Mouse (Mus musculus): Measurements from ENCODE around the gene Dcaf4.

Dcaf4 gene

DNA sequence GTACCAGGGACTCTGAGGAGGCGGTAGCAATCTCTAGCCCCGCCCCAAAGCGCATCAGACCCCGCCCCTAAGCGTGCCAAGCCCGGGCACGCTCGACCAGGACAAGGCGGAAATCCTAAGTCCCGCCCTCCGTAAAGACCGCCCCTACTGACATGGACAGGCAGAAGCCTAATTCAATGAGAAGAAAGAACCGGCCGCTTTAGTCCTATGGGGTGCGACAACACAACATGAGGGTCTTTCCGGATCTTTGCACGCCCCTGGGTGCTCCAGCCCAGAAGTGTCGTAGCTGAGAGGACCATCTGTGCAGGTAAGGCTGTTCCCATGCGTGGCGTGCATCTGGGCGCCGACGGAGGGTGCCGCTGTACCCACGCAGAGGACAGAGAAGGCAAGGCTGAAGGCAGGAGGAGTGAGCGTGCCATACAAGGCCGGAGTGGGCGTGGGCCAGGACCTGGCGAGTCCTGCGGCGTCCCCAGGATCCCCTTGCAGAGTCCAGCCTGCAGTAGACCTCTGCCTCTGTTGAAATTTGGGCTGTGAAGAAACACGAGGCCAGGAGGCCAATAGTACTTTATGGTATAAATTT, at the start of gene Dcaf4:
TSS of gene Dcaf4 (plus strand) at position 156 of the 580 bp plus-strand sequence.
- peak; percentile 91 to 96 for DNase-seq (ENCODE audit: low spot score in 2 of 2)

DNA sequence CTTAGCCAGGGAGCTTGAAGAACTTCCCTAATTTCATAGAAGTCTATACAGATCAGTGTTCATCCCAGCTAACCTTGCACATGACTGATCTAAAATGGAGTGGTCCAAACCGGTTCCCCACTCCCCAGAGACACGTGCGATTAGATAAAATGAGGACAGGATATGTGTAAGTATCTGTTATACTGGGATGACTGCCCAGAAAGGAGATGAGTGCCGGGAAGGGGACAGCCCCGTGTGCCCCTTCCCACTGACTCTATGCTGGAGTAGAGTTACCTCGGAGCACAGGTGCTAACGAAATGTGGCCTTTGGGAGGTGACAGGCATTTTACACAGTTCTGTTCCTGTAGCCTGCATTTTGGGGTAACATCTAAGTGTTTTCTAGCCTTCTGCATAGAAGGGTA, 48.5 kb upstream of the Dcaf4 start:
- no peak for DNase-seq (ENCODE audit: low spot score in 2 of 2)

DNA sequence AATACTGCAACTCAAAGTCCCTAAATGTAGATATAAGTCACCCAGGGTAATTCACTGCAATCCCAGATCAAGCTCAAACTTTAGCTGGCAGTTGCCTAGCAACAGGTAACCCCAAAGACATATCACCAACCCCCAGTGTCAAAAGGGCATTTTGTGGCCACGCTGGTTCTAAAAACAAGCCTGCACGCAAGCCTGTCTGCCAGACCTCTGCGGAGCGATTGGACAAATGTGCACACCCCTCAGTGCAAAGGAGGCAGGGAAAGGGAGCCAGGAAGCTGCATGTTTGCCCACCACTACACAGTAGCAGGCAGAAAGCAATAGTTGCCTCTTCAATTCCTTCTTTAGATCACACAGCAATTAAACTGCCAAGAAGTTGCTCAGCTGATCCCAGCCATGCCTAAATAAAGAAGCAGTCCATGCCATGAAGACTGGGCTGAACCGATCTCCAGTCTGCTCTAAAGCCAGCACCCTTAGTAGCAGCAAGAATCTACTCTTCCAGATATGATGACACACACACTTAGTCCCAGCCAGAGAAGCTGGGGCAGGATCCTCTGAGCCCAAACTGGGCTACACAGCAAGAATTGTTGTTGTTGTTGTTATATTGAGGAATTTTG, 46.2 kb upstream of the Dcaf4 start:
- no peak for DNase-seq (ENCODE audit: low spot score in 2 of 2)

DNA sequence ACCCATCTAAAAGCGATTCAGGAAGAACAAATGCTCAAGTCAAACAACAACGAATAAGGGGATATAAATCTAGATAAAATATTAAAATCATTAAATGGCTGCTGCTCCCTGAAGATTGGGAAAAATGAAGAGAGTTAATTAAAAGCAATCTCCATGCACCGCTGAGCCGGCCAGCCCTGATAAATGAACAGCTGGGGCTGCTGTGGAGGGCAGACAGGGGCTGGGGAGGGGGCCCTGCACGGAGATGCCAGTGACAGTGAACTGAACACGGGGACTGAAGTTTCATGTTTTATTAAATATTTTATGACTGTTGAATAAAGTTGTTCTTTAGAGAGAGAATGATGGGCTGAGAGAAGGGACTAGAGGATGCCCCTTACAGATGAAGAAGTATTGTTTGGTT, 44.8 kb upstream of the Dcaf4 start:
- DNase-seq (ENCODE audit: low spot score in 2 of 2) = no peak

DNA sequence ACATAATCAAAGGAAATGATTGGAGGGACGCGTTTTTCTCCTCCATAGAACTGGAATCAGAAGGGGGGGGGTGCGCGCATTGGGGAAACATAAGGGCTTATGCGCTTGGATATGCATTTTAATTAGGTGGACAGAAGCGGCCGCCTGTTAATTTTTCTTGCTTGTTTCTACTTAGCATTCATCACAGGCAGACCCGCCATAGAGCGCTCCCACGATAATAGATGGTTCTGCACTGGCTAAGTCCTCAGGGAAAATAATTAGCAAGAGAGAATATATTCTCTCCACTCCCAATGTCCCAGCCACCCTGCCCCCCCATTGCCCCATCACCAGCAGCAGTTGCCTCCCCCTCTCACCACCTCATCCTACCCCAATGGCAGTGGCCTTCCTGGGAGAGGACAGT, 44.0 kb upstream of the Dcaf4 start:
- no peak for DNase-seq (ENCODE audit: low spot score in 2 of 2)

DNA sequence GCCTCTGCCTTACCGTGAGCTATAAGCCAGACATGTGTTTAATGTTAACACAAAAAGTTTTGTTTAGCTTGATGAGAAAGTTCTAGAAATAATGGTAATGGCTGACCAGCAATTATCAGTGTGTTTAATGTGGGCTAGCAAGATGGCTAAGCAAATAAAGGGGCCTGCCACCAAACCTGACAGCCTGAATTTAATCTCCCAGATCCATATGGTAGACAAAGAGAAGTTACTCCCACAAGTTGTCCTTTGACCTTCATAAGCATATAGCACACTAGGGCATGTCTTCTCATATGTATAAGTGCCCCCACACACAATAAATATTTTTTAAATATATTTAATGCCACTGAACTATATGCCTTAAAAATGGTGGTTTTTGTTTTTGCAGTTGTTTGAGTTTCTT, 41.1 kb upstream of the Dcaf4 start:
- DNase-seq (ENCODE audit: low spot score in 2 of 2) = no peak

DNA sequence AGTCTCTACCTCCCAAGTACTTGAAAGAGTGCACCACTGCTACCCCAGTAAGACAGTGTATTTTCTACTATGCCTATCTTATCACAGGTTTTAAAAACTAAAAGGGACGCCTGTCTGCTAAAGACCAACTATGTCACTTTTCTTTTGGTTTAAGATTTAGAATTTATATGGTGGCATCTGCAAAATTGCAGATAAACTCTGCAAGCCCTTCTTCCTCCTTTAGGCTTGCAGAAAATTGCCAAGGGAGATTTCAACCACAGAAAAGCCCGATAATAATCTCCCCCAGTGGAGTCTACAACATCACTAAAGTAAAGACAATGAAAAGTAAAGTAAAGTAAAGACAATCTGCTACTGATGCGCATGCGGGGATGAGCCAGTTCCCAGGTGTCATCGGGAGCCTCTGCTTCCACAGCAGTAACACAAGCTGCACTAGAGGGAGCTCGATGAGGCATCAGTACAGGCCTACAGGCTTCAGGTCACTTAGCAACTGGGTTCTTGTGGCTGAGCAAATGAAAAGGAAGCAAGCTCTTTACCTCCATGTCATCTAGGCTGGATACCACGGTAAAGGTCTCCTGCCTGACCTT, 40.4 kb upstream of the Dcaf4 start:
- no peak for DNase-seq (ENCODE audit: low spot score in 2 of 2)

DNA sequence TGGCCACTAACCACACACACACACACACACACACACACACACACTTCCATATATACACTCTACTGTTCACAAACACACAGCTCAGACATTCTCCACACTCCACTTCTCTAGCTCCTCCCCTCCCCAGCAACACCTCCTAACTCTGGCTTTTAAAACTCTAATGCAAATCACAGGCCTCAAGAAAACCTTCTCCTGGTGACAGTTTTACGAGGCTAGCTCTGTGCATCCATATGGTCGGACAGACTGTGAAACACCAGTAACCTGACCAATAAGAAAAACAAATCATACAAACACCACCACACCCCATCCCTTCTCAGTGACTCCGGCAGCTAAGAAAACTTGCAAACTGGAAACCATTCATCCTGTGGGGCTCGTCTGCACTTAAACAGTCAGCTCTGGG, 38.8 kb upstream of the Dcaf4 start:
- no peak for DNase-seq (ENCODE audit: low spot score in 2 of 2)

DNA sequence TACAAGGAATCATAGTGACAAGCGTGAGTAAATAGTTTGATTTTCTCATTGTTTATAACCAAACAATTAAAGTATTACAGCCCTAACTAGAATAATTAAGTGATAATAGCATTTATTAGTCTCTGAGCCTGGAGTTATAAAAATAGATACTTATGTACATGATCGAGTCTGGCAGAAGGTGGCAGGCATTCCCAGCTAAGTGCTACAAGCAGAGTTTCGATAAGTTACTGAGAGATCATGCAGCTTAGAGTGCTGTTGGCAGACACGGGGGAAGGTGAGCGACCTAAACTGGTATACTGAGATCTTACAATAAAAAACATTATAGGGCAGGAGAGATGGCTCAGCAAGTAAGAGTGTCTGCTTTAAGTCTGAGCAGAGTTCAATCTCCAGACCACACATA, 36.6 kb upstream of the Dcaf4 start:
- DNase-seq (ENCODE audit: low spot score in 2 of 2) = no peak

DNA sequence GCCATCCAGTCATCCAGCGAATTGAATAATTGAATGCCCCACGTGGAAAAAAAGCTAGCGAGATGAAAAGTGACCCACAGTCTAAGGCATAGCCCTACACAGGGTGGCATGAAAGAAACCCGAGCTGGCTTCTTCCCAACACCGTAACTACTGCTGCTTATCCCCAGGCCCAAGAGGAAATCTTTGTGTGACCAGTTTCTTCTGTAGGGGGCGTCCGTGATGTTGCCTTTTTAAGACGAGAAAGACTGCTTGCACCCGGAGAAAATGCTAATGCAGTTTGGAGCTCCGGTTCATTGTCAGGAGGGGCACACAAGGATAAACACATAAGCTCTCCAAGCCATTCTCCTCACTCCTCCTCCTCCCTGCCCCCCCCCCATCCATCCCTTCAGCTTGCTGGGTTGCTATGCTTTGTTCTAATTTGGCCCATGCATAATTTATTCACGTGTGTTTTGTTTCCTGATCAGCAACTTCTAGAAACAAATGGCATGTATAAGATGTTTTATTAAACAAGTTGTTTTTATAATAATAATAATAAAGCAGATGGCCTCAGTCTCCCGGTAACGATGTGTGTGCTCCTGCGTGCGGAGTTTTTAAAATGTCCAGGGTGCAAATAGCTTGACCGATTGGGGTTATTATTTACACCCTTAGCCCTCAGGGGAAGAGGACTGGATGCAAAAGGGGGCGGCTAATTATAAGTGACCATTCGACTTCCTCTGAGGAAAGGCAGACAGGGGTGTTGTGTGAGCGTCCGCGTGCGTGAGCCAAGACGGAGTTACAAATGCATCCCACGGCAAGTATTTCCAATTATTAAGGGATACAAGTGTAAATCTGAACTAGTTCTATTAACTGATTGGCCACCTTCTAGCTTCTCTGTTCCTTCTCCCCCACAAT, 35.2 kb upstream of the Dcaf4 start:
- DNase-seq (ENCODE audit: low spot score in 2 of 2) = no peak

DNA sequence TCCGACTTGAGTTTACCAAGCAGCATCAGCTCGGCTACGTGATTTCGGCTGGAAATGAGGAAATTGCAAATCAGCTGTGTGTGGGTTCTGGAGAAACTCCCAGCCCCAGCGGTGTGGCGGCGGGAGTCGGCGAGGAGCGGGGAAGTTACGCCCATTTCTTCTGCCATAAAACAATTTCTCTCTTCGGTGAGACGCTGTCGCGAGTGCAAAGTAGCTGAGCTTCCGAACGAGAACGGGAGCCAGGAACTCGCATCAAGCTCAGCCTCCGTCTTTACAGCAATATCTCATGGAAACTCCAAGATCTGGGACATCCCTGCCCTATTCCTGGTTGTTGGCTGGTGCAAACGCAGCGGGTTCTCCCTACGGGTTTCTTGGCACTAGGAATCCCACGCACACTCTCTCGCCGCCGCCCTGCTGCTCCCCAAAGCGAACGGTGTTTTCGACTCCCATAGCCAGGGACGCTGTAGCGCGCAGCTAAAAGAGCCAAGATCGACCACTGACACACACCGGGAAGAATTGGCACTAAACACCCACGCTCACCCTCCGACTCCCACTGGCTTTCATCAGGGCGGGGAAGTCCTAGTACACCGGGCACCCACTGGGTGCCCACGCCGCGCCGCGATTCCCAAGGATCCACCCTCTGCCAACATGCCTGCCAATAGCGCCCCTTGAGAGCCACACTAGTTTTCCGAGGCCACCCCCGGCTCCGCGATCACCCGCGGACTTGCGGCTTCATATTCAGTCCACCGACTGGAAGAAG, 34.2 kb upstream of the Dcaf4 start:
- peak; percentile 62 to 73 for DNase-seq (ENCODE audit: low spot score in 2 of 2)

DNA sequence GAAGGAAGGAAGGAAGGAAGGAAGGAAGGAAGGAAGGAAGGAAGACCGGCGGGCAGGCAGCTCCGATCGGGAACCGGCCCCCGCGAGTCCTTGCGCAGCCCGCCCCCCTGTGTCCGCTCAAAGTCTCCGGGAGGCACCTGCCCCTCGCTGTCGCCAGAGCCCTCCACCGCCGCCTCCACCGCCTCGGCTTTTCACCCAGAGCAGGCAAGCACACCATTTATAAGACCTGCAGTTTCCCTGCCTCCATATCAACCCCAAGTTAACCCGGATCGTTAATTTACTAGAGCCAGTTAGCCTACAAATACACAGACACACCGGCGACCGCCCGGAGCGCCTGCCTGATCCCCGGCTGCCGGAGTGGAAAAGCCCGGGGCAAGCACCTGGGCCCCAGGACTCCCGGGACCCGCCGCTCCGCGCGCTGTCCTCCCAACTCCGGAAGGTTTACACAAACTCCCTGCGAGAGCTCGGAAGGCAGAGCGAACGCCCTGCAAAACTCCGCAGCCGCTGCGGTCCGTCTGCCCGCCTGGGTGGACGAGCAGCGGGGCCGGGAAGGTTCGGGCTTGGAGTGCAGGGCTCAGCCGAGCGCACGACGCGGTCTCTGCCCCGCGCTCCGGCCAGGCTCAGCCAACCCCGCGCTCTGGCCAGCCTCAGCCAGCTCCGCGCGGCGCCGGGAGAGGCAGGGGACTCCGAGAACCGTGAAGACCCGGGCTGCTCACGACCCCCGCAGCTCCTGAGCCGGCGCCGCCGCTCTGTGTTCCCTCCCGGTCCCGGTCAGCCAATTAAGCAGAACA, 33.4 kb upstream of the Dcaf4 start:
- peak; percentile 9 to 19 for DNase-seq (ENCODE audit: low spot score in 2 of 2)

DNA sequence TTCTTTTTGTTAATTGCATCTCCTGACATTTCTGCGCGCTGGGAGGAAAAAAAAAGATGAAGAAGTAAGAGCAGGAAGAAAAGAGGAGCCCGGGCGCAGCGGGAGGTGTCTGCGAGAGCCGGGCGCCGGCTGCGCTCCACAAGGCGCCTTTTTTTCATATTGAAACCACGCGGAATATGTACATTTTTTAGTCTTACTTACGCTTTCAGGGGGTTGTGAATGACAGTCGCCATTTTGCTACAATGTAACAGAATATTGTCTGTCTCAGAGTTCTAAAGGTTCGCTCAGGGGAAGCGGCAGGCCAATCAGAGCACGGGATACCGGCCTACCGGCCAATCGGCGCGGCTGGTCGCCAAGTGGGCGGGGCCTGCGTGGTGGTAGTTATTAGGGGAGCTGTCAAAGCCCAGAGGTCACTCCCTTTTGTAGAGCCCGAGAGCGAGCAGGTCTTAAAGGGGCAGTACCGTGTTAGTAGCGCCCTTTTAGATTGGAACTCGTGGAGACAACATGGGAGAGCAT, 32.7 kb upstream of the Dcaf4 start, which contains the start of gene Dpf3:
TSS of gene Dpf3 (minus strand) at position 241 of the 516 bp plus-strand sequence.
- DNase-seq (ENCODE audit: low spot score in 2 of 2) = peak; percentile 89 to 91

DNA sequence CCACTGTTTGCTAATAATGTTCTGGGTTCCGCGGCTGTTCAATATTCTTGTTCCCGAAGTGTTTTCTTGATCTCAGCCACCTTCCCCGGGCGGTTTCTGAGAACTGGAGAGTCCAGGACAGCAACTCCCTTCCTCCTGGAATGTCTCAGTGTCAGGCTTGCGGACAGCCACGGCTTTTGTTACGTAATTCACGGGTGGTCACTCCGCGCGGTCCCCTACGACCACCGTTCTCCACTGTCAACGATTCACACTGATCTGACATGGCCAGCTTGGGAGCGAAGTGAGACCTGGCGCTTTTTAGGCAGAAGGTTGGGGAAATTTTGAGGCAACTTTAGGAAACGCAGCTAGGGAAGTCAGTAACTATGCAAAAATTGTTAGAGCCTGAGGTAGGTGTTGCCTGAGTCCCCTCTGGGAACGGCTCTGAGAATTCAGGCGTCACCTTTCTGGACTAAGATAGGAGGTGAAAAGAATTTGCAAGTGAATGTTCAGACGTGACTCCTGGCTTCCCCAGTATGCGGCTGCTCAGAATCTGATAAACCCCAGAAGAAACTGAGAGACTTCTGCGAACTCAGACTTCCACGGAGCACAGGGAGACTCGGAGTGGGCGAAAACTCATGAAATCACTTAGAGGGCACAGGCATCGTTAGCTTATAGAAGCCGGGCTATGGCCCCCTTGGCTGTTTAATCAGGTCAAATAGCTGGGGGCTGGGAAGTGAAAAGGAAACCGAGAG, 31.9 kb upstream of the Dcaf4 start:
- no peak for DNase-seq (ENCODE audit: low spot score in 2 of 2)

DNA sequence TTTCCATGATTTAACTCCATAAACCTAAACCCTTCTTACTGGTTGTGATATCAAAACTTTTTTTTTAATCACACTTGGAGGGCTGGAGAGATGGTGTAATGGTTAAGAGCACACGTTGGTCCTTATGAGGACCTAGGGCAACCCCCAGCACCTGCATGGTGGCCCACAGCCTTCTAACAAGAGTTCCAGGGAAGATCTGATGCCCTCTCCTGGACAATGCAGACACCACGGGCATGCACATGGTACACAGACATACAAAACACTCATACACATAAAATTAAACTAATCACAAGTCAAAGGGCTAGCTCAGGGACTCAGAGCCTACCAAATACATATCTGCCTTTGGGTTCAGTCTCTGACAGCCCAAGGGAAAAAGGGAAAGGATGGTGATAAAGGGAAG, 30.5 kb upstream of the Dcaf4 start:
- no peak for DNase-seq (ENCODE audit: low spot score in 2 of 2)

DNA sequence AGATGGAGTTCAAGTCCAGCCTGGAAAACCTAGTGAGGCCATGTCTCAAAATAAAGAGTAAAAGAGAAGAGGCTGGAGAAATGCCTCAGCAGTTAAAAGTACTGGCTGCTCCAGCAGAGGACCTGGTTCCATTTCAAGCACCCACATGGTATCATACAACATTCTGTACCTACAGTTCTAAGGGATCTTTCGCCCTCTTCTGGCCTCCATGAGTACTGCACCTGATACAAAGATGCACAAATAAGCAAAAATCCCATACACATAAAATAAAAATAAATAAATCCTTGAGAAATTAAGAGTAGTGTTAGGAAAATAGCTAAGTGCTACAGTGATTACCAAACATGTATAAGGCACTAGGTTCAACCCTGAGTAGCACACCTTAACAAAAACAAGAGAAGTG, 28.7 kb upstream of the Dcaf4 start:
- no peak for DNase-seq (ENCODE audit: low spot score in 2 of 2)

DNA sequence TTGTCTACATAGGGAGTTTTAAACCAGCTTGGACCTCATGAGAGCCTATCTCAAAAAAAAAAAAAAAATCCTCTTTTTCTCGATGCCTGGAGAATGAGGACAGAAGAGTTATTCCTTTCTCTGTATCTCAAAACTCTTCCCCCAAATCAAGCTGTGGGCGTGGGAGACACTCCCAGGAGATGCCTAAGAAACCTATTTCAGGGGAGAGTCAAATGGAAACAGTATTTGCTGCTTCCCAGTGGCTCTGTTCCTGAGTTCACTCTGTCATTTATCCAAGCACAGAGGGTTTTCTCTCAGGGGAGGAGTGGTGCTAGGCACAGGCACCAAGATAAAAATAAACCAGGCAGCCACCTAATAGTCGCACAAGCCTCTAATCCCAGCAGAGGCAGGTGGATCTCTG, 27.5 kb upstream of the Dcaf4 start:
- no peak for DNase-seq (ENCODE audit: low spot score in 2 of 2)

DNA sequence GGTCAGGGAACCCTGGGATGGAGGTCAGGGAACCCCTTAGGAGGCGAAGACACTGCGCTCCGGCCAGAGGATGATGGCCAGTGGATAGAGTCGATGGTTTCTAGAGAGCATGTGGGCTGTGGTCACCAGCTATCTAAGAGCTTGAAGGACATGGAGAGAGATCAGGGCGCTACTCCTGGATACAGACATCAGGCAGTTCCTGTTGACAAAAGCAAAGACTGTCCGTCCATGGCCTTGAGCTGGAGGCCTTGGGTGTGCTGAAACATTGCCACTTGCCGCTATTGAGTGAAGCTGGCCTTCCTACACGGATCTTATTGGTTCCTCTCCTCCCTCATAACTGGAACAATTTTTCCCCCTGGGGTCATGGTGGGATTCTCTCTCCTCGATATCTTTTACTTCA, 26.1 kb upstream of the Dcaf4 start:
- no peak for DNase-seq (ENCODE audit: low spot score in 2 of 2)

DNA sequence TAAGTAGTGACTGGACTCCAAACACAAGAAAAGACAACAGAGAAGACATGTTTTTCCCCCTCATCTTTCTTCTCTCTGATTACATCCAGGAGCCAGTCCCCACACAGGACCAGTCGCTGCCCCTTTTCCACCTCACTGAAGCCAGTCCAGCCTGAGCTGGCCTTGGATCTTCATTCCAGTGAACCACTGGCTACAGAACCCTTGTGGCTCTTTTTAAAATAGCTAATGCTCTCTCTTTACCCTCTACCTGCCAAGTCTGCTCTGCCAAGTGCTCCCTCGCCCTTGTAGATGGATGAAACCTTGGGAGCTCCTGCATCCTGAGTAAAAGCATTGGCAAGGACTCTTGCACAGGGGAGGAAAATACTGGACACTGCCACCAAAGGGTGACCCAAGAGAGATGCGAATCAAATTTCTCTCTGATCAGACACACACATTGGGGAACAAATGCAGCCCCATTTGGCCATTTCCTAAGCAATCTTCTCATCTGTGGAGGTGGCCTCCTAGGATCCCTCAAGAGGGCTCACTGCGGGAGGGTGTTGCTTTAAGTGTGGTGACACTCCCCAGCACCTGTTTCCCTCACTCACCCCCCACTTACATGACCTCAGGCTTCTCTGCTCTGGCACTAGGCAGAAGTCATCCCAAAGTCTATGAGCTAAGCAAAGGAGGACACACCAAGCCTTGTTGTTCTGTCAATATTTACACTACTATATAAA, 24.9 kb upstream of the Dcaf4 start:
- no peak for DNase-seq (ENCODE audit: low spot score in 2 of 2)

DNA sequence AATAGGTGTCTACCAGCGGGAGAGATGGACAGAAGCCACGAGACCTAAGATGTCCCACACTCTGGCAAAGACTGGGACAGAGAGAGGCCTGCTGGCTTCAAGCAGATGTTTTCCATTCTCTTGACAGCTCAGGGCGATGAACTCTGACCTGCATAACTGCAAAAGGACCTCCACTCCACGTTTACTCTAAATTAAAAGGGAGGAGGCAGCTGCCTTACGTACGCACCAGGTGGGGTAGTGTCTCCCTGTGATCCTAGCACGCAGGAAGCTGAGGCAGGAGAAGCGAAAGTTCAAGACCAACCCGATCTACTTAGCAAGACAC, 24.3 kb upstream of the Dcaf4 start:
- no peak for DNase-seq (ENCODE audit: low spot score in 2 of 2)

Measured in right cerebral cortex, postnatal 36 days (tissue).